Mouse (Mus musculus): ENCODE measurements around the gene Plxdc2. TPM values are rescaled to one million over a fixed set of nuclear protein-coding genes. Genes with fewer than 3 reads are reported as not detected.
A peak's percentile ranks its signal among the peaks of the same experiment; 100 is the strongest.

The Plxdc2 gene
- polyA plus RNA-seq, 1 experiment: 20.6 TPM

- DNase-seq (ENCODE audit: extremely low spot score in 1 of 2, low spot score in 1 of 2): peak in 1 of 2 experiments; percentile 14
Observed at GRCm38 (mm10) chr2:16545207-16545606, 189.1 kb downstream of the Plxdc2 start.

GRCm38 (mm10) chr2:16559287-16559686 is 203.2 kb downstream of the Plxdc2 start:
- no peak for DNase-seq (ENCODE audit: extremely low spot score in 1 of 2, low spot score in 1 of 2)

GRCm38 (mm10) chr2:16568263-16568662 is 212.2 kb downstream of the Plxdc2 start:
- no peak for DNase-seq (ENCODE audit: extremely low spot score in 1 of 2, low spot score in 1 of 2)

DNA sequence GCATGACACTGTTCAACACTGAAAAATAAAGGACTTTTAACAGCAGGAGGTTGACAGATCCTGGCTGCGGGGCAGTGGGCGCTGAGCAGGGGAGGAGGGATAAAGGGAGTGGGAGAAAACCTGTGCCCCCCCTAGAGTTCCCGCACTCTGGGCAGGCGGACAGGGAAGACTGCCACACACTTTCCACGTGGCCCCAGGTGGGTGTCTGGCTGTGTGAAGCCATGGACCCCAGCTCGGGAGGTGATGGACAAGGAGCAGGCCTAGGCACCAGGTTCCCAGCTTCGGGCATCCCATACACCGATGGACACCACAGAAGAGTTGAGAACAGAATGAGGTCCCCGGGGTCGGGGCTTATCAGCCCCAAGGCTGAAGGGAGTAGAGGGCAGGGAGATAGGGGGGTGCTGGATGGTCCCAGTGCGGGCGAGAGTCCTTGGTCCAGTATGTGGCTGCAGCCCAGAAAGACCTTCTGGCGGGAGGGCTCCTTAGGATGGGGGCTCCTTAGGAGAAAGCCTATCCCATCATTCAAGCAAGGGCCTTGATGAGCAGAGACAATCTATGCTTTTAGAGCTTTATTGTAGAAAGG is 215.2 kb downstream of the Plxdc2 start:
- DNase-seq (ENCODE audit: extremely low spot score in 1 of 2, low spot score in 1 of 2): no peak

DNA sequence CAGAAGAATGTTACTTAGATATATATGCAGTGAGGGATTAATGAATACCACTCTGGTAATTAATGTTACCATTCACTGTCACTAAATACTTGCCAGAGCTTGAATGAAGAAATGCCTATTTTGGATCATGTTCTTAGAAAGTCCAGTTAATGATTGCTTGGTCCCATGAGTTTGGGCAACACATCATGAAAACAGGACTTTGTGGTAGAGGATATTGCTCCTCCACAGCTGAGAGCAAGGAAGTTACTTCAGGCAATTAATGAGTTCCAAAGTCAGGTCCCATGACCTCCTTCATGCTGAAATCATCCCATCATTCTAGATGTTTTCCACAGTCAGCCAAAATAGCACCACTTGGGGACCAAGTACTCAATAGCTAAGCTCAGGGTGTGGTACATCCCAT is 220.5 kb downstream of the Plxdc2 start:
- DNase-seq (ENCODE audit: extremely low spot score in 1 of 2, low spot score in 1 of 2): no peak

- DNase-seq (ENCODE audit: extremely low spot score in 1 of 2, low spot score in 1 of 2): no peak
Observed at GRCm38 (mm10) chr2:16578153-16578552, 222.0 kb downstream of the Plxdc2 start.

GRCm38 (mm10) chr2:16588546-16588945 is 232.4 kb downstream of the Plxdc2 start:
- no peak for DNase-seq (ENCODE audit: extremely low spot score in 1 of 2, low spot score in 1 of 2)

- DNase-seq (ENCODE audit: extremely low spot score in 1 of 2, low spot score in 1 of 2): no peak
Observed at GRCm38 (mm10) chr2:16595451-16595850, 239.3 kb downstream of the Plxdc2 start.

DNA sequence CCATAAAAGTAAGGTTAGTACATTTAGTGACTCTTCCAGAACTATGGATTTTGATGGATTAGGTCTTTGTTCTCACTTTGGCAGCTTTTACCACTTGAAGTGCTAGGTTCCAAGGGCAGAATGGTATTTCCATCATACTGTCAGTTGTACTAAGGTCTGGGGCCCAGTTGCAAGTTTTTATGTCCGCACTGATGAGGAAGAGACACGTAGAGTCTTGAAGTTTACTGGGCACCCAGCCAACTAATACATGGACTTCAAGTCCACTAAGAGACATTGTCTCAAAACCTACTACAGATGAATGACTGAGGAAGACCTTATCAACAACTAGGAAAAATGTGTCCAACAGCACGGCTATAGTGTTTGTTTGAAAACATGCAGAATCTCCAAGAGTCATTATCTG is 242.1 kb downstream of the Plxdc2 start:
- DNase-seq (ENCODE audit: extremely low spot score in 1 of 2, low spot score in 1 of 2): no peak

GRCm38 (mm10) chr2:16604291-16604690 is 248.2 kb downstream of the Plxdc2 start:
- no peak for DNase-seq (ENCODE audit: extremely low spot score in 1 of 2, low spot score in 1 of 2)

GRCm38 (mm10) chr2:16607792-16608586 is 251.9 kb downstream of the Plxdc2 start:
- peak; percentile 27 to 56 for DNase-seq (ENCODE audit: extremely low spot score in 1 of 2, low spot score in 1 of 2)

DNA sequence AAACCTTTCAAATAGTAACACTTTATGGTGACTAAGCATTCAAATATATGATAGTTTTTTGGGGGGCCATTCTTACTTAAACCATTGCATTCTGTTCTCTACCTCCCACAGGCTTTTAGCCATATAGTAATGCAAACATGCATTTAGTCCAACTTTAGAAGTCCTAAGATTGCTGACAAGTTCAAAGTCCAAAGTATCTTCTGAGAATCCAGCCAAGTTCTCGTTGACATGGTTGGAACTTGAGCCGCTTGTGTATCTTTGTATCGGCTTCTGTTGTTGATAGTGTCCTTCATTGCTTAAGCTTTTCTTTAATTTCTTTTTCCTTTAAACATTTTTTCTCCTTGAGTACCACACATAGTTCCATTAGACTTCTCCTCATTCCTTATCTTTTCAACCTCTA is 286.0 kb downstream of the Plxdc2 start:
- DNase-seq (ENCODE audit: extremely low spot score in 1 of 2, low spot score in 1 of 2): no peak

GRCm38 (mm10) chr2:16651713-16652112 is 295.6 kb downstream of the Plxdc2 start:
- no peak for DNase-seq (ENCODE audit: extremely low spot score in 1 of 2, low spot score in 1 of 2)

DNA sequence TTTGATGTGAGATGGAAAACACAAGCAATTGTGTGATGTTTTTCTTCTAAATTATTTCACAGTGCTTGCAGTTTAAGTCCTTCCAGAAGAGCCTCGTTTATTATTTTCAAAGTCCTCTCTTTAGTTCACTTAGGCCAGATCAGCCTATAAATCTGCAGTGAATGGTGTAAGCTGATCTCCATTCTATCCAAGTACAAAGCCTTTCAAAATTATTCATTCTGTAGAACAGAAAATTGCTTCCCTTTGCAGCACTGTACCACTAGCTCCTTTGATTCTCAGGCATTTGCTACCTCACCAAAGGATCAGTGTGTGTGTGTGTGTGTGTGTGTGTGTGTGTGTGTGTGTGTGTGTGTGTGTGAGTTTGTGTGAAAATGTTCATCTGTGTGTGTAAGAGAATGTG is 308.4 kb downstream of the Plxdc2 start:
- no peak for DNase-seq (ENCODE audit: extremely low spot score in 1 of 2, low spot score in 1 of 2)

GRCm38 (mm10) chr2:16668391-16668790 is 312.3 kb downstream of the Plxdc2 start:
- DNase-seq (ENCODE audit: extremely low spot score in 1 of 2, low spot score in 1 of 2): no peak

DNA sequence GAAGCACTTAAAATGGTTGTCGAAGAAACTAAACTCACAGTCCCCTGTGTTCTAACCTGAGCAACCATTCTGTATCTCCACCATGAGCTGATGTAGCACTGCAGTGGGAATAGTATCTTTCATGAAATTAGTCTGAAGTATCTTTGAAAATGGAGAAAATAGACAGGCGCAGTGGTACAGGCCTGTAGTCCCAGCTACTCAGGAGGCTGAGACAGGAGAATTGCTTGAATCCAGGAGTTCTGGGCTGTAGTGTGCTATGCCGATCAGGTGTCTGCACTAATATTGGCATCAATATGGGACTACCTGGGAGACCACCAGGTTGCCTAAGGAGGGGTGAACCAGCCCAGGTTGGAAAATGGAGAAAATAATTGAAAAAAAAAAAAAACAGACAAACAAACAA is 326.8 kb downstream of the Plxdc2 start:
- no peak for DNase-seq (ENCODE audit: extremely low spot score in 1 of 2, low spot score in 1 of 2)

DNA sequence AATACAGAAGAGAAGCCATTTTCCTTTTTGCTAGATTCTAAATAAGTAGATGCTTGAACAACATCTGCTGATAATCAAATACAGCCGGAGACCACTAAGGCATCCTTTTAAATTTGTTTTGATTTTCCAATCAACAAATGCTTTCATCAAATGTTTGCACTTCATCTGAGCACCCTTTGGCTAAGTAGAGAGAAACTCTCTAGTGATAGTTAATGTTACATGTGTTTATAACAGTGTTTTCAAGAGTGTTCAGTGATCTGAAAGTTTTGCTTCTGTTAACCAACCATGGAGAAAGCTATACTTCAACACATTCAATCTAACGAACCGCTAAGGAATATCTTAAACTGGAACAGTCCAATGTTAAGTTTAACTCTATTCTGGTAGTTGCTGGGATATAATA is 327.6 kb downstream of the Plxdc2 start:
- DNase-seq (ENCODE audit: extremely low spot score in 1 of 2, low spot score in 1 of 2): no peak

GRCm38 (mm10) chr2:16684529-16684928 is 328.4 kb downstream of the Plxdc2 start:
- no peak for DNase-seq (ENCODE audit: extremely low spot score in 1 of 2, low spot score in 1 of 2)

DNA sequence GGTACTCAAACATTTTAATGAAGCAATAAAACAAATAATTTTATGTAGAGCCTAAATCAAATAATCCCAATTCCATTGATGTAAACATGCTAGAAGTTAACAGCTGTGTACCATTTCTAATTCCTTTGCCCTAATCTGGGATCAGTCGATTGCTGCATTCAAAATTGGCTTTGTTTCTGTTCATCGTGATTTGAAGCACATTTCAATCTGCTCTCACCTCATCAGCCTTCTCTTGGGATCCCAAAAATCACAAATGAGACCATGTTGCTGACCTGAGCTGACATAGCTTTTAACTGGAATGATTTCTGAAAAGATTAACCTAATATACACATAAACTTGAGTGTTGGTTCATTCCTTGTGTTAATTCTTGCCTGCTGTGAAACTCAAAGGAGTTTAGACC is 340.3 kb downstream of the Plxdc2 start:
- no peak for DNase-seq (ENCODE audit: extremely low spot score in 1 of 2, low spot score in 1 of 2)

DNA sequence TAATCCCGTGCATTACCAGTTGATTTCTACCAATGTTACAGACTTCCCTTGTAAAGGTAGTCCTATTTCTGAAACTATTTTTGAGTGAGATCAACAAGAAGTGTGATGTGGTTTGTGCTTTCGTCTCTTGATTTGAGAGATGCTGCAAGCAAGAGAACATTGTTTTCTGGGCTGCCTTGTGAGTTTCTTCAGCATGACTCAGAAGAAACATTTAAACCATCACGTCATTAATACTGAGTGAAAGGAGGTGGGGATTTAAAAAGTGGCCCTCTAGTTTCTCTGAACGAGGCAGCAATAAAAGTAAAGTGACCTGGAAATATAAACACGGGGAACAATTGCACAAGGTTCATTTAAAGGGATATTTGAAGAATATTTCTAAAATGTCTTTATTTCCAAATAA is 341.1 kb downstream of the Plxdc2 start:
- no peak for DNase-seq (ENCODE audit: extremely low spot score in 1 of 2, low spot score in 1 of 2)

GRCm38 (mm10) chr2:16706227-16706626 is 350.1 kb downstream of the Plxdc2 start:
- DNase-seq (ENCODE audit: extremely low spot score in 1 of 2, low spot score in 1 of 2): peak in 1 of 2 experiments; percentile 12

GRCm38 (mm10) chr2:16709885-16710284 is 353.8 kb downstream of the Plxdc2 start:
- no peak for DNase-seq (ENCODE audit: extremely low spot score in 1 of 2, low spot score in 1 of 2)
